Mouse (Mus musculus) liver, adult 2 months (tissue): ENCODE measurements at regions not wholly inside any gene's neighbourhood (a gene's known extent, or its start where the extent isn't known, plus 50 kb on each side); places are given as distances from the start of the nearest gene placed in this dataset.

Experiments
- DNase-seq: peaks from one replicate; pipeline ENCODE4 v3.0.0-alpha.2; 2011; ENCODE audit warnings: low read depth, low spot score; ENCODE audit errors: extremely low read depth
- H3K27ac ChIP-seq: fragments of 200-500 bp; replicated peaks from 2 replicates; pipeline ENCODE4 v1.5.1; 2012; ENCODE audit warnings: low read depth, mild to moderate bottlenecking, control low read depth, inconsistent platforms, low read length; ENCODE audit not compliant: insufficient read depth
- H3K27me3 ChIP-seq: fragments of 200-500 bp; 2 replicates; pipeline ENCODE4 v1.6.1; 2012; ENCODE audit warnings: mild to moderate bottlenecking, moderate library complexity, low read length, inconsistent platforms; ENCODE audit not compliant: control insufficient read depth, insufficient read depth
- H3K36me3 ChIP-seq: fragments of 200-500 bp; 2 replicates; pipeline ENCODE4 v1.6.1; 2012; ENCODE audit warnings: low read length, inconsistent platforms; ENCODE audit not compliant: control insufficient read depth, insufficient read depth
- H3K4me1 ChIP-seq: fragments of 200-500 bp; 2 replicates; pipeline ENCODE4 v1.6.1; 2011; ENCODE audit warnings: low read length; ENCODE audit not compliant: control insufficient read depth, insufficient read depth
- H3K4me3 ChIP-seq: fragments of 200-500 bp; 2 replicates; pipeline ENCODE4 v1.5.1; 2011; ENCODE audit warnings: low read depth, mild to moderate bottlenecking, control low read depth, low read length, moderate library complexity; ENCODE audit not compliant: insufficient read depth
- H3K79me2 ChIP-seq: fragments of 200-500 bp; 2 replicates; pipeline ENCODE4 v1.6.1; 2012; ENCODE audit warnings: inconsistent platforms, mild to moderate bottlenecking, low read length, moderate library complexity; ENCODE audit not compliant: control insufficient read depth, insufficient read depth
- H3K9ac ChIP-seq: fragments of 200-500 bp; 2 replicates; pipeline ENCODE4 v1.6.1; 2012; ENCODE audit warnings: low read depth, mild to moderate bottlenecking, control low read depth, inconsistent platforms, low read length
- CTCF ChIP-seq: fragments of 200-500 bp; IDR thresholded peaks from 2 replicates; pipeline ENCODE4 v1.5.1; 2011; ENCODE audit warnings: low read depth, low read length, control low read depth
- POLR2A ChIP-seq: fragments of 200-500 bp; IDR thresholded peaks from 2 replicates; pipeline ENCODE4 v1.6.1; 2011; ENCODE audit warnings: low read length, control low read depth; ENCODE audit not compliant: insufficient read depth; ENCODE audit errors: extremely low read depth
- WGBS: fragments of 180-500 bp; shearing (Covaris S2); methylation state at CpG from one replicate; pipeline ENCODE4 v1.1.7; 2018; 5-methylcytosine and 5-hydroxymethylcytosine counted together

DNA sequence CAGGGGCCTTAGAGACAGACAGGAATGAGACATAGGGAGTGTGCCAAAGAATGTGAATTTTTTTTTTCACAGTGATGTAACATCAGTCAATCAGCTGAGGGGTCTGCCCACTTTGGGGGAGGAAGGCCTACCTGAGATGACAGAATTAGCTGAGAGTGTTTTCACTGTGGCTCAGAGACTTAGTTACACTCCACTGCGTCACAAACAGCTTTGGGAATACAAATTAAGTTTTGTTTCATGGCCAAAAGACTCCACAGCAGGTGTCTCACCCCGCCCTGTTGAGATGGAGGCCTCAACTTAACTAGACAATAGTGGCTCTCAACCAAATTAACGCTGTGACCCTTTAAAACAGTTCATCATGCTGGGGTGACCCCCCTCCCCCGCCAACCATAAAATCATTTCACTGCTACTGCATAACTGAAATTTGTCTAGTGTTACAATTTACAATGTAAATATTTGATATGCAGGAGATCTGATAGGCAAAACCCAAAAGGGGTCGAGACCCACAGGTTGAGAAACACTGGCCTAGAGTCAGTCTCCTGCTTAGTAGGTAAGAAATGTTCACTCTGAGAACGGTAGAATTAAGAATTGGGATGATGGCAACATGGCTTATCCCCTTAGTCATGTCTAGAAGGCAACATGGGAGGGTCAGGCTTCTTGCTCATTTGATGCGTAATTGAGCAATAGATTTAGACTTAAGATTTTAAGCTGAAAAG, 184.3 kb downstream of the Katnal1 start:
- H3K27ac ChIP-seq: no peak overlapping the region
- no peak for DNase-seq
- H3K36me3 ChIP-seq: no peaks in the 10 kb centered on the region
- 86% methylated on average over 7 of the region's 7 CpGs for WGBS
- no peaks in the 10 kb centered on the region for H3K79me2 ChIP-seq
- no peak for TF ChIP-seq POLR2A
- no peak for TF ChIP-seq CTCF
- H3K4me1 ChIP-seq: peaks cover 11% of the 10 kb centered on the region
- H3K27me3 ChIP-seq: no peaks in the 10 kb centered on the region
- no peak overlapping the region for H3K9ac ChIP-seq
- no peak overlapping the region for H3K4me3 ChIP-seq

DNA sequence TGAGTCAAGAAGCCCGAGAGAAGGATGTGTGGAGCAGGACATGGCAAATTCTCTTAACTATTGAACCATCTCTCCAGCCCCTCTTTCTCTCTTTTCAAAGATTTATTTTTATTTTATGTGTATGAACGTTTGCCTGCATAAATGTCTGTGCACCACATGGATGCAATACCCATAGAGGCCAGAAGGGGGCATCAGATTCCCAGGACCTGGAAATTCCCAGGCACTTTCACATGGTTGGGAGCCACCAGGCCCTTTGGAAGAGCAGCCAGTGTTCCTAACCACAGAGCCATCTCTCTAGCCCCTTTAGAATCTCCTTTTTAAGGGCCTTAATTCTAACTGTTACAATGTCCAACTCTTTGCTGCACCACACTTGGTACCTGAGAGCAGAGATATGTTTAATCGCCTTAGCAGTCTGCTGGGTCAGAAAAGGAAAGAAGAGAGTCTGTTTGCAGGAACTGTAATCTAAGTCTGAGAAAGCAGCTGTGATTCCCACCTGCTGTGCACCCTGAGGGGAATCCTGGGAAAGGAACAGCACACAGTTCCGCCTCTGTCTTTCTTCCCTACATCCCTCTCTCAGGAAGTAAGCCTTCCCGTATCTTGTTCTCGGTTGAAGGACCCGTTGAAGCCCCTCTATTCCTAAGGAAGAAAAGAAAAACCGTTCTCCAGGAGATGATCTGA, 186.8 kb downstream of the Katnal1 start:
- TF ChIP-seq CTCF (peak; percentile 53), POLR2A (no peak)
- Histone ChIP-seq H3K4me3 (peak overlapping the region; percentile 70), H3K27ac (peak overlapping the region; percentile 83), H3K4me1 (peaks cover 10% of the 10 kb centered on the region), H3K27me3 (no peaks in the 10 kb centered on the region), H3K9ac (peak overlapping the region; percentile 65), H3K79me2 (no peaks in the 10 kb centered on the region), H3K36me3 (no peaks in the 10 kb centered on the region)
- 91% methylated on average over 8 of the region's 8 CpGs for WGBS
- DNase-seq: peak; percentile 45

DNA sequence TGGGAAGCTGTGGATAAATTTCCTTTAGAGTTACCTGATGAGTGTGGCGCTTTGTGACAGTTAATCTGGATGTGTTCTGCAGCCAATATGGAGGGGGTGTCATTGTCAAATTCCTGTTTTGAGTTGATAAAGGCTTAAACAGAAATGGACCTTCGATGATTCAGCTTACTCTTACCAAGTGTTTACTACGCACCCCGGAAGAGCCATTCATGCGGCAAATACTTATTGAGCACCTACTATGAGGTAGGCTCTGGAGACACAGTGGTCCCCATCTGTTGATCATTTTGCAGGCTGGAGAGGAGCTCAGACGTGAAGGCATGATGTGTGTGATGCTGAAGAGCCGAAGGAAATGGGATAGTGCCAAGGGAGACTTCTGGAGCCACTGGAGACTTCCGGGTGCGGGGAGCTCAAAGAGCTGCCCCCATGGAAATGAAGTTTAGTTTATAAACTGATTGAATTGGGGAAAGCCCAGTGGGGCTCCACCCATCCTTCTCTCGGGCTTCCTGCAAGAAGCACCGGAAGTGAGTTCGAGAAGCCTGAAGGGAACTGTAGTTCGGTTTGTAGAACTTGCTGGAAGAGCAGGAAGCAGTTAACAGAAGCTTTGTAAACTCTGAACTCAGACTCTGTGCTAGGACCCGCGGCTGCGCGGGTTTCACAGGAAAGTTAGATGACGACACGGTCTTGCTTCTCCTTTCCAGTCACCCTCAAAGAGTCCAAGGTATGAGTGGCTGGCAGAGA, 187.7 kb downstream of the Katnal1 start:
- 18% methylated on average over 19 of the region's 19 CpGs for WGBS
- Histone ChIP-seq H3K9ac (peak overlapping the region; percentile 65), H3K4me1 (peaks cover 9% of the 10 kb centered on the region), H3K36me3 (no peaks in the 10 kb centered on the region), H3K27ac (peak overlapping the region; percentile 83), H3K4me3 (peak overlapping the region; percentile 70), H3K79me2 (no peaks in the 10 kb centered on the region), H3K27me3 (no peaks in the 10 kb centered on the region)
- DNase-seq: peak; percentile 92
- no peak for TF ChIP-seq CTCF
- no peak for TF ChIP-seq POLR2A

DNA sequence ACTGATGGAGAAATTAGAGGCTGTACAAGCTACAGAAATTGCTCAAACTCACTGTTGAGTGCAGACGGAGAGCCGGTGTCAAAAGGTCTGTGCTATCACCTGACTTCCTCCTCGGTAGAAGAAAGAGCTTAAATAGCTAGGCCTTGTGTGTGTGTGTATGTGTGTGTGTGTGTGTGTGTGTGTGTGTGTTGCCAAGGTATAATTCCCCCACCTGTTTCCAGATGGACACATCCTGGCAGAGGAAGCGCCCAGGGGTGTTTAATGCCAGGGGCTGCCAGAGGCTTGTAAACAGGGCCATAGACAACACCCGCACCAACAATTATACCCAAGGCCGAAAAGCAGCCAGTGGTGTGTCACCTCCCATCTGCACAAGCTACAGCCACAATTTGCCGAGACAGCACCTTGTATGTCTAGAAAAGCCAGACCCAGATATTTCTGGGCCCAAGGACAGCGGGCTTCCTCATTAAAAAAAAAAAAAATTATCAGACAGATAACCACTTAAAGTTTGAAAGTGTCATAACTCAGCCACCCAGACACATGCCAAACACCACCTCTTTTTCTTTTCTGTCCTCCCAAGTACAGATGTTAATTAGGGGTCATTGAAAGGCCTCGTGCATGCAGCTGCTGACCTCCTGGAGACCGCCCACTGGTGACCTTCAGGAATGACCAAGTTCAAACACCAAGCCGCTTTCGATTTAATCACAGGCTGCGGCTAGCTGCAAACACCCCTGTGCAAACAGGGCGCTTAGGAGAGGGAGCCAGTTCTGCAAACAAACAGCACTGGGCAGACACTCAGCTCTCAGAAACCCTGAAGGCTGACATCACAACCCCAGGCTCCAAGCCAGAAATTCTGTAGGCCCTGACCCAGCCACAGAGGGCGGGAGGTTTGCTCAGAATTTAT, 188.0 kb upstream of the Ubl3 start:
- DNase-seq: peak; percentile 99
- WGBS: 11% methylated on average over 15 of the region's 15 CpGs
- no peaks in the 10 kb centered on the region for H3K27me3 ChIP-seq

DNA sequence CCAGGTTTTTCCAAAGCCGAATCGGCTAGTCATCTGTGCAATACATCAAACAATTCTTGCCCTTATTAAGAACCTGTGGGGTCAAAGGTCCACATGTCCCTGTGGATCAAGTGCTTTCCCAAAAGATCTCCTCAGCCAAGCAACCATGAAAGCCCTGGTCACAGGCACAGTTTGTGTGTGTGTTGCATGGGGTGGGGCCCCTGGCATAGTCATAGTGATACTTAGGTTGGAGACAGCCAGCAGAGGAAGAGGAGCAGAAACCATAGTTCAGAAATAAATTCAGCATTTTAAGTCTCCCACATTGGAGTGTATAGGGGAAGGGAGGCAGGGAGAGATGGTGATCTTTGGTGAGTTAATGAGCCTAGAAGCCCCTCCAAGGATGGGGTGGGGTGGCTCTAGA, 187.1 kb upstream of the Ubl3 start:
- 46% methylated on average over 2 of the region's 2 CpGs for WGBS

More for the DNA sequence above, 188.0 kb upstream of the Ubl3 start:
- no peak overlapping the region for H3K4me3 ChIP-seq
- peak overlapping the region; percentile 83 for H3K27ac ChIP-seq
- TF ChIP-seq CTCF (no peak), POLR2A (no peak)
- no peaks in the 10 kb centered on the region for H3K79me2 ChIP-seq
- no peaks in the 10 kb centered on the region for H3K36me3 ChIP-seq
- no peak overlapping the region for H3K9ac ChIP-seq
- H3K4me1 ChIP-seq: peaks cover 9% of the 10 kb centered on the region

More for the DNA sequence above, 187.1 kb upstream of the Ubl3 start:
- TF ChIP-seq CTCF (no peak), POLR2A (no peak)
- Histone ChIP-seq H3K4me1 (peaks cover 9% of the 10 kb centered on the region), H3K27me3 (no peaks in the 10 kb centered on the region), H3K4me3 (no peak overlapping the region), H3K36me3 (no peaks in the 10 kb centered on the region), H3K27ac (peak overlapping the region; percentile 73; the same call in 1 of the 2 replicates), H3K79me2 (no peaks in the 10 kb centered on the region), H3K9ac (no peak overlapping the region)
- DNase-seq: no peak
